Mouse (Mus musculus) embryo, embryonic 11.5 days (tissue): Measurements from ENCODE around the gene Olfr9.
"Not testable (repeated sequence)": the region's sequence is repeated elsewhere in the genome, so short reads cannot be mapped to it uniquely, and the experiment has no call there.

Source experiments
- DNase-seq: peaks from one replicate; pipeline ENCODE4 v3.0.0-alpha.2; 2012; ENCODE audit warnings: low read depth, low spot score

Gene Olfr9

DNA sequence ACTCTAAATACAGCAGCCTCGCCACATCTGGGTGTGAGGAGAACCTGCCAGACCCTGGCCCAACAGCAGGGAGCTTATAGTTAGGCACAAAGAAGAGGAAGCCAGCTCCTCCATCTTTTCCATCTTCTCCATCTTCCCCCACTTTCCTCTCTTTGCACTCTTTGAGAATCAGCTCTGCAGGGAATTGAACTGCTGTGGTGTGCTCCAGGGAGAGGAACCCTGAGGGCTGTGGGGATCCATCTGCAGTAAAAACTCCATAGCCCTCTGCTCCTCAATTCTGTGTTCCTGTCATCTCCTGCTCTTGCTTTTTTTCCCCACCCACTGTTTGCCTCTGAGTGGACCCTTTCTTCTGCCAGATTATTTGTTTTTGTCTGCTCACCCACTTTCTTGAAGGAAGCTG lies at the start of gene Olfr9:
Gene Olfr9 (plus strand): TSS at position 301 of the 400 bp plus-strand sequence.
- DNase-seq: not testable (repeated sequence)

- no peak for DNase-seq
These were observed 48.7 kb upstream of the Olfr9 start for GRCm38 (mm10) chr10:128940475-128941061.

DNA sequence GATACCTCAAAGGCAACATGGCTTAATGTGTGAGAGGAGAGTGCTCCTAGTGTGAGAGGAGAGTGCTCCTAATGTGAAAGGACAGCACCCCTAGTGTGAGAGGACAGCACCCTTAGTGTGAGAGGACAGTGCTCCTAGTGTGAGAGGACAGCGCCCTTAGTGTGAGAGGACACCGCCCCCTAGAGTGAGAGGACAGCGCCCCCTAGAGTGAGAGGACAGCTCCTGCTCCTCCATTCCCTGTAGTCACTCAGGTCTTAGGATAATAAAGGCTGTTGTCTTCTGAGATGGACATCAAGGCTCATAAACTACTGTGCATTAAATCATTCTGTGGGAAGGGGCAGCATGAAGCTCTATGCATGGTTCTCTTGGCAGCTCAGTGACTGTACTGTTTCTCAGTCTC lies 43.6 kb upstream of the Olfr9 start:
- DNase-seq: no peak

DNA sequence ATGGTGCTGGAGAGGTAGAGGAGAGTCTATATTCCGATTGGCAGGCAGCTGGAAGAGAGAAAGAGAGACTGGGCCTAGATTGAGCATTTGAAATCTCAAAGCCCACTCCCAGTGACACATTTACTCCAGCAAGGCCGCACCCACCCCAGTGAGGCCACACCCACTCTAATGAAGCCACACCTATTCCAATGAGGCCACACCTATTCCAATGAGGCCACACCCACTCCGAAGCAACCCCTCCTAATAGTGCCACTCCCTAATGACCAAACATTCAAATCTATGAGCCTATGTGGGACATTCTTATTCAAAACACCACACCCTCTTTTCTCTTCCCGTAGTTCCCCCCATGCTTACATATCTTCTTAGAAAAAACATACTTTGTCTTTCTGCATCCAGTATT lies 41.7 kb upstream of the Olfr9 start:
- no peak for DNase-seq

DNA sequence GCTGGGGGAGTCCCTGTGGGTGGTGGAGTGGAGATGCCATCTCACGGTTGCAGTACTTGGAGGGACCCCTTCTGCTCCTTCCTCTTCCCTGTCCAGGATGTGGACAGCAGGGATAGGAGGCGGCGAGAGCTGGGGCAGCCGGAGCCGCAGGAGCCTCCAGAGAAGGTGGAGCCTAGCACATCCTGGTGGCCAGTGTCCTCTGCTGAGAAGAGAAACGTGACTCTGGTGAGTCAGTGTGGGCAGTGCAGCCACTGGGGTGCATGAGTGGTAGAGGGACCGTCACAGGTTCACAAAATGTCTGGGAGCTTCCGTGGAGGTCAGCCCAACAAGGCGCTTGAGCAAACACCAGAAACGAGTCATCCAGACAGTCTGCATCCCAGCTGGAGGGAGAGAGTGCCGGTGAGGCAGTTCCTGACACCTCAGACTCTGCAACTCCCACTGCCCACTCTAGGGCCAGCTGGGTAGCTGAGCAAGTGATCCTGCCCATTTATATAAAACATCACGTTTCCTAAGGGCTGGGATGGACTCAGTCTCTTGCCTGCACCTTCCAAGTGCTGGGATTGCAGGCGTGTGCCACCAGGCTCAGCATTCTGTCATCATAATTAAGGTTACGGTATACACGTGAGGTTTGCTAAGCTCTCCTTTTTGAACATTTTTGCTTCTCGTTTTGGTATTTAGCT lies 38.9 kb upstream of the Olfr9 start:
- DNase-seq: no peak

DNA sequence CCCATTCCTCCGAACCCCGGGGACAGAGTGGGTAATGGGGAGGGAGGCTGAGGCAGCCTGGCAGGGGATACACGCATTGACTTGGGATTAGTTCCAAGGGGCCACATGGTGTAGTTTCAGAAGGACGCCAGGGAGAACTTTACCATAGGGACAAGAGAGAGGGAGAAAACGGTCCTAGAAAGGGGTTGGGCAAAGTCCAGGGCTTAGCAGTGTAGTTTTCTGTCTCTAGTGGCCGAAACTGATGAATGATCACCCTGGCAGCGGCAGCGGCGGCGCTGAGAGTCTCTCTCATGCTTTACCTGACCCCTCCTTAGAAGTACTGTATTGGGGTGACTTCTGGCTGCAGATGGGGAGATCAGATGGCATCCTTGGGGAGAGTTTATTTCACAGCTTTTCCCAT lies 30.9 kb upstream of the Olfr9 start:
- DNase-seq: no peak

DNA sequence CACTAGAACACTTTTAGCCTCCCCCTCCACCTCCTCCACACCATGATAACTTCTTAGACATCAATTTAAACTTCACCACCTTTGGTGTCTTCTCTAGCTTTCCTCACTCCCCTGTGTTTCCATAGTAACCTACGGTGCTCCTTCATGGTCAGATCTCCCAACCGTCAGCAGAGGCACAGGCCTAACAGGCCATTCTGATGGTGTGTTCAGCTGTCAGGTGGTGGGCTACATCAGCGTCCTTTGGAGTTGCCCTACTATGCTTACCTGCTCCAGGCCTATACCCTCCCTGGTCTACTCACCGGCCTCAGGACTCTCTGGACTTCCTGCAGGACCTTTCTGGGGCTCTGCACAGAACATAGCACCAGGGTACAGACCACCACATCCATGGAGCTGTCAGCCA lies 29.1 kb upstream of the Olfr9 start:
- DNase-seq: no peak

GRCm38 (mm10) chr10:128960590-128961584 lies 28.3 kb upstream of the Olfr9 start, which contains the start of gene Mettl7b:
Gene Mettl7b (minus strand): TSS chr10:128960988.
- DNase-seq: no peak

- DNase-seq: no peak
These were observed 24.3 kb upstream of the Olfr9 start for GRCm38 (mm10) chr10:128964961-128965360.

GRCm38 (mm10) chr10:128965871-128966270 lies 23.4 kb upstream of the Olfr9 start:
- DNase-seq: no peak

DNA sequence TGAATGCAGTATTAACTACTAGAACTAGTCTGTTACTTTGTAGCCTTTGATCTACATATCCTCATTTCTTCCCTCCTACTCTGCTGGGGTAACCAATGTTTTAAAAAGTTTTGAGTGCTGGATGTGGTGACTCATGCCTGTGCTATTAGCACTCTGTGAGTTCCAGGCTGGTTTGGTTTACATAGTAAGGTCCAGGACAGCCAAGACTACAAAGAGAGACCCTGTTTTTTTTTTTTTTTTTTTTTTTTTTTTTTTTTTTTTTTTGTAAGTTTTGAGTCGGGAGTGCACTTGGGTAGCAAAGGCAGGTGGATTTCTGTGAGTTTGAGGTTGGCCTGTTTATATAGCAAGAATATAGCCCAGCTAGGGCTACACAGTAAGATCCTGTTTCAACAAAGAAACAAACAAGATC lies 20.9 kb upstream of the Olfr9 start:
- no peak for DNase-seq

DNA sequence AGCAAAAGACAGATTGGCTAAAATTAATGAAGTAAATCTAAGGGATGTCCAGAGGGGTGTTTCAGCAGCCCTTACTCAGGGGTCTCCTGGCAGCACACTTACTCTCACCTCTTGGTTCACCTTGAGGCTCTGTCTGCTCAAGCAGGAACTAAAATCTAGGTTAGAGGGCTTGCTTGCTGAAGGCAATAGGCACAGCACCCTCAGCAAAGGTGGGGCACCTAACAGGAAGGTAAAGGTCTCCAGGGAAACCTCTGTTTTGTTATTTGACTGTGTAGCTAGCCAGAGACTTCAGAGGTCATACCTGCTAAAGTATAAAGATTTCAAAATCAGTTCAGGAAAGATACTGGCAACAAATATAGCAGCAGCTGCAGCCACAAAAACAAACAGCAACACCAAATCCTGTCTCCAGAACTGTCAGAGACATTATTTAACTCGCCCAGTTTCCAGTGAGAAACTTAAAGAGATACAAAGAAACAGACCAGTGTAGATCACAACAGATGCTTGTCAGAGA lies 18.4 kb upstream of the Olfr9 start:
- DNase-seq: no peak

DNA sequence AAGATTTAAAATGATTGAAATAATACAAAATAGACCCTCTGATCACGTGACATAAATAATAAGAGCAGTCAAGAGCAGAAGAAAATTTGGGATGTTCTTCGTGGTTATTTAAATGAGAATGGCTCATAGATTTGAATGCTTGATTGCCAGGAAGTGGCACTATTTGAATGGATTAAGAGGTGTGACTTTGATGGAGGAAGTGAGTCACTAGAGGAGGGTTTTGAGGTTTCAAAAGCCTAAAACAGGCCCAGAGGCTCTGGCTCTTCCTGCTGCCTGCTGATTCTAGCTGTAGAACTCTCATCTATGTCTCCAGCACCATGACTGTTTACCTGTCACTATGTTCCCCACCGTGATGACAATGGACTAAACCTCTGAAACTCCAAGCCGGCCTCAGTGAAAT lies 16.4 kb upstream of the Olfr9 start:
- DNase-seq: no peak

- DNase-seq: no peak
These were observed 12.8 kb upstream of the Olfr9 start for GRCm38 (mm10) chr10:128976395-128976794.

GRCm38 (mm10) chr10:128977522-128978114 lies 11.6 kb upstream of the Olfr9 start:
- DNase-seq: peak; percentile 41

- no peak for DNase-seq
These were observed 8.4 kb upstream of the Olfr9 start for GRCm38 (mm10) chr10:128980644-128981365.

DNA sequence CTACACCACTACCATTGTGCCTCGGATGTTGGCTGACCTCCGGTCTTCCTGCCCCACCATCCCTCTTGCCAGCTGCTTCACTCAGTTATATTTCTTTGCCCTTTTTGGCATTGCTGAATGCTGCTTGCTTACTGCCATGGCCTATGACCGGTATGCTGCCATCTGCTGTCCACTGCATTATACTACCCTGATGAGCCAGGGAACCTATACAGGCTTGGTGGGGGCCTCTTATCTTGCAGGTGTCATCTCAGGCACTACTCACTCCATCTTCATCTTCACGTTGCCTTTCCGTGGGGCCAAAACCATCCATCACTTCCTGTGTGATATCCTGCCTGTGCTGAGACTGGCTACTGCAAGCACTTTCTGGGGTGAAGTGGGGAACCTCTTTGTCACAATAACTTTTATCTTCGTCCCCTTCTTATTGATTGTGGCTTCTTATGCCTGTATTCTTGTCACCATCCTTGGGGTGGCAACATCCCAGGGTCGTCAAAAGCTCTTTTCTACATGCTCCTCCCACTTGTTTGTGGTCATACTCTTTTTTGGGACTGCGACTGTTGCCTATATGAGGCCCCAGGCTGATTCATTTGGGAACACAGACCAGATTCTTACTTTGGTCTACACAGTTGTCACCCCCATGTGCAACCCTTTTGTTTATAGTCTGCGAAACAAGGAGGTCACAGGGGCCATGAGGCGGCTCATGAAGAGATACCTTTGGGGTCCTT lies 1.1 kb downstream of the Olfr9 start:
- not testable (repeated sequence) for DNase-seq

DNA sequence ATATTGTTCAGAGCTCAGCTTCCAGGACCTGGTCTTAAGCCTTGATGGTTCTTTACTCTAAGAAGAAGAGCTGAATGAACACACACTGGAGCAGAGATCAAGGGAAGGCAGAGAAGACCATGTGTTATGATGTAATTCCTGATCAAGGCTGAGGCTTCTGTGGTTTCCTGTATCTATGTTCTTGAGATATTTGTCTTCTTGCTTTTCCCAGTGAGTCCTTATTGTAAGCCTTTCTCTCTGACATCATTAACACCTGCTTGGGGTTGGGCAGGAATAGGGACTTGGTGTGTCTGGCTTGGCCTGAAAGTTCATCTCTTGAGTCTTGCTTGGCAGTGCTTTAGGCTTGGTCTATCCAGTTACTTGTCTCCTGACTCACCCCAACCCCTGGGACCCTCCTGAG lies 1.8 kb downstream of the Olfr9 start:
- DNase-seq: no peak

GRCm38 (mm10) chr10:128995796-128996195 lies 6.6 kb downstream of the Olfr9 start:
- DNase-seq: no peak

DNA sequence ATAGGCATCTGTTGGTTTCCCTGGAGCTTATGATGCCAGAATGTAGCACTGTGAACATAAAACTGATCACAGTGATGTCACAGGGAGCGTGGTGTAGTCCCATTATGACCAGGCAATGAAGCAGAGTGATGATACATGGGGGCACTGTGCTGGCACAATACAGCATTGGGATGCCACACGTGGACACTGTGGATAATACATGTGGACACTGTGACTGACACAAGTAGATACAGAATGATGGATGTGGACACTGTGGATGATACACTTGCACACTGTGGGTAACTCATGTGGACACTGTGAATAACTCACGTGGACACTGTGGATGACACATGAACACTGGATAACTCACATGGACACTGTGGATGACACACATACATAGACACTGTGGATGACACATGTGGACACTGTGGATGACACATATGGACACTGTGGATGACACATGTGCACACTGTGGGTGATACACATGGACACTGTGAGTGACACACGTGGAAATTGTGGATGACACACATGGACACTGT lies 7.4 kb downstream of the Olfr9 start:
- DNase-seq: no peak
